Comparison of ENCODE assay signal across 16 mouse cellular contexts in the genomic region with DNA sequence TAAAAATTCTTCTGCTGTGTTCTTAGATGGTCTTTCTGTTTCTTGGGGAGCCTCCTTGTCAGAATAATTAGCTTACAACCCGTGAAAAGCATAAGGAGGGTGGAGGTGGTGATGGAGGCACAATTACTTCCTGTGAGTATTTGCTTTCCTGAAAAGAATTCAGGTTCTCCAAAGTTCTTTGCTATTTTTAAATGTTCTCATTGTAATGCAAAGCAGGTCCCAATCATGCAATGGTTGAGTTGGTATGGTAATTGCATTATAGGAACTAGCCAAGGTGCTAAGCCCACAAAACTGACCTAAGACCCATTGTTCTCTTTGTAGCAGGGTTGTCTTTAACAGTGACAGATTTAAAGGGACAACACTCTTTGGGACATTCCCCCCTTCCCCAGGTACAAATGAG.
"Had no signal": no experiment of that assay in that cellular context is flagged by ENCODE, and none has a peak within 500 bp of the region (broad histone marks: within the 10 kb centered on the region; RNA-seq: fewer than 3 reads in every experiment).

No protein-coding gene starts in this region.

- H3K27ac ChIP-seq: limb, embryonic 10.5 days; limb, embryonic 13.5 days; liver, embryonic 12.5 days; liver, embryonic 15.5 days; lung, embryonic 15.5 days; midbrain, embryonic 10.5 days; midbrain, embryonic 13.5 days had no signal

- H3K9ac ChIP-seq: limb, embryonic 13.5 days; liver, embryonic 12.5 days; liver, embryonic 15.5 days; lung, embryonic 15.5 days; midbrain, embryonic 13.5 days had no signal

- H3K36me3 ChIP-seq: limb, embryonic 10.5 days; limb, embryonic 13.5 days; liver, embryonic 12.5 days; liver, embryonic 15.5 days; lung, embryonic 15.5 days; midbrain, embryonic 10.5 days; midbrain, embryonic 13.5 days had no signal

- H3K4me3 ChIP-seq: limb, embryonic 10.5 days; limb, embryonic 13.5 days; liver, embryonic 12.5 days; liver, embryonic 15.5 days; lung, embryonic 15.5 days; megakaryocyte, embryonic 14.5 days; midbrain, embryonic 10.5 days; midbrain, embryonic 13.5 days had no signal

- ATAC-seq: liver, embryonic 12.5 days; midbrain, embryonic 13.5 days had no signal

- H3K27me3 ChIP-seq: limb, embryonic 13.5 days; liver, embryonic 12.5 days; liver, embryonic 15.5 days; lung, embryonic 15.5 days; megakaryocyte, embryonic 14.5 days; midbrain, embryonic 13.5 days had no signal

- H3K4me2 ChIP-seq: limb, embryonic 13.5 days; liver, embryonic 12.5 days; liver, embryonic 15.5 days; lung, embryonic 15.5 days; midbrain, embryonic 13.5 days had no signal

- H3K4me1 ChIP-seq: limb, embryonic 10.5 days; limb, embryonic 13.5 days; liver, embryonic 12.5 days; liver, embryonic 15.5 days; lung, embryonic 15.5 days; megakaryocyte, embryonic 14.5 days; midbrain, embryonic 13.5 days had no signal

- H3K9me3 ChIP-seq: limb, embryonic 10.5 days; limb, embryonic 13.5 days; liver, embryonic 12.5 days; liver, embryonic 15.5 days; lung, embryonic 15.5 days; megakaryocyte, embryonic 14.5 days; midbrain, embryonic 10.5 days; midbrain, embryonic 13.5 days had no signal

- DNase-seq: kidney, postnatal 14 days; kidney, postnatal 4 days; liver; lung, adult 18-20 months; lung, postnatal 10 days; lung, postnatal 36 days; thymus, adult 18-20 months; thymus, postnatal 36 days had no signal
